Mouse (Mus musculus) cerebellum, postnatal 10 days (tissue): ENCODE results near the gene Col6a4.
A peak's percentile ranks its signal among the peaks of the same experiment; 100 is the strongest.

Experiments
- DNase-seq, 2 experiments: peaks; one replicate each; pipeline ENCODE4 v3.0.0; 2021; ENCODE audit warnings: mixed read lengths in 2 of 2

Col6a4 gene

GRCm38 (mm10) chr9:106071651-106072050 is 24.9 kb downstream of the Col6a4 start:
- no peak for DNase-seq

GRCm38 (mm10) chr9:106053446-106053845 is 43.1 kb downstream of the Col6a4 start:
- no peak for DNase-seq

- DNase-seq = no peak
Observed at GRCm38 (mm10) chr9:106043921-106044503, 52.6 kb downstream of the Col6a4 start.

- DNase-seq = peak; percentile 33 to 34
Observed at GRCm38 (mm10) chr9:106039915-106040659, 56.5 kb downstream of the Col6a4 start.

- DNase-seq = no peak
Observed at GRCm38 (mm10) chr9:106039276-106039675, 57.3 kb downstream of the Col6a4 start.

GRCm38 (mm10) chr9:106038865-106039264 is 57.7 kb downstream of the Col6a4 start:
- peak; percentile 78 to 90 for DNase-seq

- DNase-seq = no peak
Observed at GRCm38 (mm10) chr9:106015666-106016065, 80.9 kb downstream of the Col6a4 start.

GRCm38 (mm10) chr9:106013139-106013538 is 83.4 kb downstream of the Col6a4 start:
- DNase-seq = no peak

GRCm38 (mm10) chr9:105997955-105998354 is 98.6 kb downstream of the Col6a4 start:
- DNase-seq = no peak

- DNase-seq = no peak
Observed at GRCm38 (mm10) chr9:105992425-105992824, 104.2 kb downstream of the Col6a4 start.

GRCm38 (mm10) chr9:105990099-105990498 is 106.5 kb downstream of the Col6a4 start:
- no peak for DNase-seq

GRCm38 (mm10) chr9:105989468-105989867 is 107.1 kb downstream of the Col6a4 start:
- no peak for DNase-seq

- peak; percentile 36 to 47 for DNase-seq
Observed at GRCm38 (mm10) chr9:105988096-105988495, 108.5 kb downstream of the Col6a4 start.

- DNase-seq = no peak
Observed at GRCm38 (mm10) chr9:105984931-105985519, 111.6 kb downstream of the Col6a4 start.

GRCm38 (mm10) chr9:105978479-105978878 is 118.1 kb downstream of the Col6a4 start:
- DNase-seq = no peak

GRCm38 (mm10) chr9:105976871-105977270 is 119.7 kb downstream of the Col6a4 start:
- no peak for DNase-seq

GRCm38 (mm10) chr9:105976314-105976713 is 120.3 kb downstream of the Col6a4 start:
- DNase-seq = no peak

GRCm38 (mm10) chr9:105973736-105974135 is 122.8 kb downstream of the Col6a4 start:
- DNase-seq = no peak

GRCm38 (mm10) chr9:105972031-105972430 is 124.6 kb downstream of the Col6a4 start:
- DNase-seq = no peak

GRCm38 (mm10) chr9:105971351-105971894 is 125.2 kb downstream of the Col6a4 start:
- DNase-seq = no peak

GRCm38 (mm10) chr9:105970901-105971300 is 125.7 kb downstream of the Col6a4 start:
- DNase-seq = no peak

GRCm38 (mm10) chr9:105967976-105968375 is 128.6 kb downstream of the Col6a4 start:
- DNase-seq = no peak

- peak; percentile 29 to 35 for DNase-seq
Observed at GRCm38 (mm10) chr9:105960533-105960932, 136.1 kb downstream of the Col6a4 start, which contains the start of gene Col6a5. Col6a5 (minus strand) TSS chr9:105960643.

GRCm38 (mm10) chr9:105959116-105959515 is 137.5 kb downstream of the Col6a4 start:
- no peak for DNase-seq
